Mouse (Mus musculus): Measurements from ENCODE around the gene Gpbar1. TPM values are rescaled to one million over a fixed set of nuclear protein-coding genes. Genes with fewer than 3 reads are reported as not detected.
"Not testable (repeated sequence)": the region's sequence is repeated elsewhere in the genome, so short reads cannot be mapped to it uniquely, and the experiment has no call there.

The Gpbar1 gene
- polyA plus RNA-seq, 1 experiment, result 1.3 TPM

- H3K27ac ChIP-seq (ENCODE audit: control insufficient read depth, insufficient read depth, low read length), result no peak overlapping the region
- TF ChIP-seq CTCF (IDR thresholded peaks at IDR 0.05; ENCODE audit: borderline replicate concordance, control insufficient read depth, extremely low read depth, insufficient read depth, low read length, poor library complexity) (no peak), POLR2A (IDR thresholded peaks at IDR 0.05; ENCODE audit: control insufficient read depth, extremely low read depth, insufficient read depth, low read length, poor library complexity) (no peak)
- H3K4me1 ChIP-seq (replicated peaks; ENCODE audit: control insufficient read depth, insufficient read depth, low read length), result peaks cover 9% of the 10 kb centered on the region
- no peaks in the 10 kb centered on the region for H3K36me3 ChIP-seq (ENCODE audit: control insufficient read depth, insufficient read depth, low read length)
- 97% methylated on average over 3 of the region's 3 CpGs for WGBS
- DNase-seq, result no peak
- H3K4me3 ChIP-seq (ENCODE audit: control insufficient read depth, insufficient read depth, low read length), result no peak overlapping the region
- no peaks in the 10 kb centered on the region for H3K27me3 ChIP-seq (ENCODE audit: control insufficient read depth, insufficient read depth, low read length)
Measured at GRCm38 (mm10) chr1:74321396-74321795, 43.0 kb downstream of the Gpbar1 start.

- WGBS, result 89% methylated on average over 2 of the region's 2 CpGs
- DNase-seq, result not testable (repeated sequence)
Measured at GRCm38 (mm10) chr1:74326916-74327315, 48.6 kb downstream of the Gpbar1 start.

More at GRCm38 (mm10) chr1:74326916-74327315, 48.6 kb downstream of the Gpbar1 start:
- not testable (repeated sequence) for H3K27ac ChIP-seq (ENCODE audit: control insufficient read depth, insufficient read depth, low read length); H3K27me3 ChIP-seq (ENCODE audit: control insufficient read depth, insufficient read depth, low read length); H3K4me3 ChIP-seq (ENCODE audit: control insufficient read depth, insufficient read depth, low read length); H3K36me3 ChIP-seq (ENCODE audit: control insufficient read depth, insufficient read depth, low read length)
- H3K4me1 ChIP-seq (replicated peaks; ENCODE audit: control insufficient read depth, insufficient read depth, low read length), result peaks cover 15% of the 10 kb centered on the region

Other genes starting within 250 kb of the Gpbar1 start
- 117 and 122 TPM in 2 replicates for gene Tns1, start 154.1 kb upstream of the Gpbar1 start, polyA plus RNA-seq (2012; rRNA removed)
- 0.49 and 1.0 TPM in 2 replicates for gene Rufy4, start 153.0 kb upstream of the Gpbar1 start, polyA plus RNA-seq (2012; rRNA removed)
- 0.74 and 2.2 TPM in 2 replicates for gene Cxcr2, start 124.6 kb upstream of the Gpbar1 start, polyA plus RNA-seq (2012; rRNA removed)
- gene Cxcr1, start 83.9 kb upstream of the Gpbar1 start, polyA plus RNA-seq (2012; rRNA removed), result not detected in 2 replicates
- gene Arpc2, start 42.5 kb upstream of the Gpbar1 start, polyA plus RNA-seq (2012; rRNA removed), result 263 and 279 TPM in 2 replicates
- gene Aamp, start 6.2 kb downstream of the Gpbar1 start, polyA plus RNA-seq (2012; rRNA removed), result 183 and 201 TPM in 2 replicates
- 41.1 and 50.1 TPM in 2 replicates for gene Pnkd, start 6.4 kb downstream of the Gpbar1 start, polyA plus RNA-seq (2012; rRNA removed)
- gene Tmbim1, start 27.1 kb downstream of the Gpbar1 start, polyA plus RNA-seq (2012; rRNA removed), result 55.5 and 69.2 TPM in 2 replicates
- gene Catip, start 83.6 kb downstream of the Gpbar1 start, polyA plus RNA-seq (2012; rRNA removed), result 0.13 and 0.27 TPM in 2 replicates
- 46.3 and 48.7 TPM in 2 replicates for gene Slc11a1, start 96.6 kb downstream of the Gpbar1 start, polyA plus RNA-seq (2012; rRNA removed)
- 201 and 203 TPM in 2 replicates for gene Ctdsp1, start 113.0 kb downstream of the Gpbar1 start, polyA plus RNA-seq (2012; rRNA removed)
- gene Vil1, start 130.8 kb downstream of the Gpbar1 start, polyA plus RNA-seq (2012; rRNA removed), result 0.74 and 1.0 TPM in 2 replicates
- gene Cnot9, start 227.5 kb downstream of the Gpbar1 start, polyA plus RNA-seq (2012; rRNA removed), result 40.2 and 53.1 TPM in 2 replicates

Data from thymus, adult 2 months (tissue).